In the genomic region with DNA sequence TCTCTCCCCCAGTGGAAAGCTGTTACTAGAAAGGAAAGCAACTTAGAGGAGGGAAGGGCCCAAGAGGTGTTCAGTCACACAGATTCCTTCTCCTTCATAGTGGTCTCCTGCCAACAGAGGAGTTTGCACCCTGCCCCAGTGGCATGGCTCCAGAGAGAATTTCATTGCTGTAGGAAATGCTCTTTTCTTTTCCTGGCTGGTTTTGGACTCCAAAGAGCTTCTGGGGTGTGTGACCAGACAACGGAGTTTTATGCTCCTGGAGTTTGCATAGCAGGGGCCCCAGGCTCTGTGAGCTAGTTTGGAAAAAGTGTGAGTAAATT, we compare ENCODE assay signal across 8 mouse cellular contexts. TPM values are rescaled to one million over a fixed set of nuclear protein-coding genes. Genes with fewer than 3 reads are reported as not detected.
A peak's percentile ranks its signal among the peaks of the same experiment; 100 is the strongest.
DNase-seq lines count a peak whose midpoint lies in the region; ATAC-seq and TF ChIP-seq lines count a peak whose summit lies in the region.

No protein-coding gene starts in this region.

- ATAC-seq in forebrain, postnatal 0 days = no peak
- peak; percentile 17; the same call in 1 of the 2 replicates for ATAC-seq in kidney, embryonic 14.5 days (ENCODE audit: low FRiP score, low TSS enrichment)
- no peak for ATAC-seq in midbrain, embryonic 11.5 days (ENCODE audit: low FRiP score)

- 5% methylated on average over 1 of the region's 1 CpGs for WGBS in forebrain, postnatal 0 days
- WGBS in kidney, embryonic 14.5 days = 0% methylated on average over 1 of the region's 1 CpGs
- 0% methylated on average over 1 of the region's 1 CpGs for WGBS in midbrain, embryonic 11.5 days

- peak overlapping the region; percentile 68 for H3K9ac ChIP-seq in forebrain, postnatal 0 days
- H3K9ac ChIP-seq in kidney, embryonic 14.5 days (ENCODE audit: low read depth, low read length) = peak overlapping the region; percentile 81
- peak overlapping the region; percentile 81; the same call in 1 of the 2 replicates for H3K9ac ChIP-seq in midbrain, embryonic 11.5 days (ENCODE audit: low read length)

- H3K27ac ChIP-seq in forebrain, postnatal 0 days (ENCODE audit: low read depth, low read length) = no peak overlapping the region; the same call in 1 of the 2 replicates
- H3K27ac ChIP-seq in kidney, embryonic 14.5 days (ENCODE audit: low read depth, low read length) = peak overlapping the region; percentile 48; the same call in 1 of the 2 replicates
- H3K27ac ChIP-seq in midbrain, embryonic 11.5 days (ENCODE audit: low read depth, low read length) = no peak overlapping the region

- H3K4me1 ChIP-seq in E14TG2a.4 (replicated peaks; ENCODE audit: low read depth, low read length) = peaks cover 48% of the 10 kb centered on the region
- no peaks in the 10 kb centered on the region for H3K4me1 ChIP-seq in forebrain, postnatal 0 days (ENCODE audit: insufficient read depth)
- 0 out of 2 replicates have a peak, but pooled peaks cover 6% of the 10 kb centered on the region for H3K4me1 ChIP-seq in kidney, embryonic 14.5 days (ENCODE audit: control insufficient read depth, insufficient read depth, low read length)
- H3K4me1 ChIP-seq in midbrain, embryonic 11.5 days (ENCODE audit: control insufficient read depth, insufficient read depth, low read length) = peaks cover 4% of the 10 kb centered on the region; the same call in 1 of the 2 replicates

- H3K36me3 ChIP-seq in E14TG2a.4 (ENCODE audit: insufficient read depth, low read length) = peaks cover 7% of the 10 kb centered on the region
- H3K36me3 ChIP-seq in forebrain, postnatal 0 days (ENCODE audit: insufficient read depth) = no peaks in the 10 kb centered on the region
- H3K36me3 ChIP-seq in kidney, embryonic 14.5 days (ENCODE audit: control insufficient read depth, insufficient read depth, low read length) = no peaks in the 10 kb centered on the region
- no peaks in the 10 kb centered on the region for H3K36me3 ChIP-seq in midbrain, embryonic 11.5 days (ENCODE audit: control insufficient read depth, insufficient read depth, low read length)

- no peaks in the 10 kb centered on the region for H3K27me3 ChIP-seq in E14TG2a.4 (ENCODE audit: insufficient read depth, low read length)
- H3K27me3 ChIP-seq in forebrain, postnatal 0 days (ENCODE audit: insufficient read depth, low read length) = no peaks in the 10 kb centered on the region
- no peaks in the 10 kb centered on the region for H3K27me3 ChIP-seq in kidney, embryonic 14.5 days (ENCODE audit: control insufficient read depth, insufficient read depth, low read length)
- H3K27me3 ChIP-seq in midbrain, embryonic 11.5 days (ENCODE audit: control insufficient read depth, insufficient read depth, low read length) = no peaks in the 10 kb centered on the region; the same call in 1 of the 2 replicates

- peak overlapping the region; percentile 91 for H3K4me3 ChIP-seq in E14TG2a.4 (replicated peaks; ENCODE audit: low read length)
- peak overlapping the region; percentile 83 for H3K4me3 ChIP-seq in forebrain, postnatal 0 days (ENCODE audit: low read depth, low read length)
- H3K4me3 ChIP-seq in kidney, embryonic 14.5 days (ENCODE audit: low read length) = peak overlapping the region; percentile 81
- peak overlapping the region; percentile 72 for H3K4me3 ChIP-seq in midbrain, embryonic 11.5 days (ENCODE audit: low read depth, low read length)

- peak overlapping the region; percentile 92 for H3K4me2 ChIP-seq in forebrain, postnatal 0 days (ENCODE audit: low read depth)
- H3K4me2 ChIP-seq in kidney, embryonic 14.5 days (replicated peaks; ENCODE audit: low read depth, low read length) = peak overlapping the region; percentile 82
- H3K4me2 ChIP-seq in midbrain, embryonic 11.5 days = peak overlapping the region; percentile 82

- TF ChIP-seq CTCF in E14TG2a.4 (conservative IDR thresholded peaks at IDR 0.05; ENCODE audit: low read length) = no peak
- no peak for TF ChIP-seq CTCF in forebrain, postnatal 0 days (IDR thresholded peaks at IDR 0.05; ENCODE audit: low read depth)

- no peaks in the 10 kb centered on the region for H3K9me3 ChIP-seq in E14TG2a.4 (ENCODE audit: low read length)
- no peaks in the 10 kb centered on the region for H3K9me3 ChIP-seq in forebrain, postnatal 0 days (ENCODE audit: low read length)
- H3K9me3 ChIP-seq in kidney, embryonic 14.5 days (ENCODE audit: control insufficient read depth, low read length) = no peaks in the 10 kb centered on the region
- H3K9me3 ChIP-seq in midbrain, embryonic 11.5 days (ENCODE audit: control insufficient read depth, low read length) = no peaks in the 10 kb centered on the region

- DNase-seq in cerebellum, postnatal 36 days = peak; percentile 5 to 21
- DNase-seq in cerebellum, adult 11 months = no peak
- no peak for DNase-seq in forebrain, postnatal 0 days
- DNase-seq in midbrain, embryonic 11.5 days (ENCODE audit: low spot score, missing footprints) = no peak
- DNase-seq in spleen, postnatal 36 days (ENCODE audit: low spot score in 2 of 2) = no peak
- no peak for DNase-seq in retina, embryonic 14.5 days (ENCODE audit: low spot score)

RNA-seq across cellular contexts. Expression of gene Vegfc, which starts 0.7 kb away (rescaled TPM):
- 8.2 and 8.8 TPM in 2 replicates for total RNA-seq in forebrain, postnatal 0 days (2014; rRNA removed)
- 4.7 and 4.9 TPM in 2 replicates for polyA plus RNA-seq in forebrain, postnatal 0 days (2015; fragmentation: Nextera tagmentation; extraction: Ambion mirVana)
- 8.2 and 9.0 TPM in 2 replicates for polyA plus RNA-seq in kidney, embryonic 14.5 days (2014; fragmentation: Nextera tagmentation; extraction: Ambion mirVana)
- 4.1 and 5.8 TPM in 2 replicates for polyA plus RNA-seq in midbrain, embryonic 11.5 days (2014; fragmentation: Nextera tagmentation; extraction: Ambion mirVana)

Comparison
In these comparisons a context has a peak if more than half of its experiments do, and no peak if none do; other contexts are left out.
1. DNase-seq: peak in cerebellum, postnatal 36 days (2 of 2); none in cerebellum, adult 11 months (single experiment), forebrain, postnatal 0 days (single experiment), midbrain, embryonic 11.5 days (single experiment), spleen, postnatal 36 days (0 of 2) and retina, embryonic 14.5 days (single experiment).
2. Peak in every context shown above with its lines, with median percentiles within 50 percentile points of each other: H3K4me3 ChIP-seq, H3K4me2 ChIP-seq and H3K9ac ChIP-seq.